Comparison of ENCODE assay signal across 20 mouse cellular contexts in the genomic region with DNA sequence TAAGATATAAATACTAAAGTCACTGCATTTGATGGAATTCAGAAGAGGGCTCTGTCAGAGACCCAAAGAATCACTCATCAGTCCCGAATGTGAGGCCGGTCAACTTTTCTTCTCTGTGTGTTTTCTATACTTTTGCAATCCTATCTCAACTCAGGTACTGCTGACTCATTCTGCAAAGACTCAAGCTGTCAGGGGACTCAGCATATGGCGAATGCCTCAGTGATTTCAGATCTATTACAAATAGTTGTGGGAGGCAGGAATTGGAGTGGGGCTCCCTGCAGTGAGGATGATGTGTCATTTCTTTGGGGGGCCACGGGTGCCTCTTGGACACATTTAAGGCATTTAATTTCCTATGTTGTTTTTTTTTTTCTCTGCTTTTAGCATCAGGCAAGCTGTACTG.
DNase-seq lines count a peak whose midpoint lies in the region; ATAC-seq and TF ChIP-seq lines count a peak whose summit lies in the region.
"Had no signal": no experiment of that assay in that cellular context is flagged by ENCODE, and none has a peak within 500 bp of the region (broad histone marks: within the 10 kb centered on the region; RNA-seq: fewer than 3 reads in every experiment).

No protein-coding gene starts in this region.

- WGBS in thymus, adult 2 months, result 94% methylated on average over 4 of the region's 4 CpGs
- whole genome bisulfite sequencing in forebrain, embryonic 15.5 days, result 67% methylated on average over 4 of the region's 4 CpGs

- no peaks in the 10 kb centered on the region for H3K4me1 ChIP-seq in thymus, adult 2 months (replicated peaks; ENCODE audit: control insufficient read depth, insufficient read depth, low read length)
- no peaks in the 10 kb centered on the region for H3K4me1 ChIP-seq in forebrain, embryonic 15.5 days
- H3K4me1 ChIP-seq: hindbrain, embryonic 13.5 days; intestine, embryonic 15.5 days; midbrain, embryonic 15.5 days had no signal

- H3K9me3 ChIP-seq in forebrain, embryonic 15.5 days, result no peaks in the 10 kb centered on the region
- H3K9me3 ChIP-seq: hindbrain, embryonic 13.5 days; intestine, embryonic 15.5 days; kidney, embryonic 15.5 days; midbrain, embryonic 15.5 days had no signal

- no peak for TF ChIP-seq CTCF in thymus, adult 2 months (IDR thresholded peaks at IDR 0.05; ENCODE audit: borderline replicate concordance, control insufficient read depth, extremely low read depth, insufficient read depth, low read length, poor library complexity)

- no peak overlapping the region for H3K4me3 ChIP-seq in thymus, adult 2 months (ENCODE audit: control insufficient read depth, insufficient read depth, low read length)
- no peak overlapping the region for H3K4me3 ChIP-seq in forebrain, embryonic 15.5 days
- H3K4me3 ChIP-seq: hindbrain, embryonic 13.5 days; intestine, embryonic 15.5 days; kidney, embryonic 15.5 days; midbrain, embryonic 15.5 days had no signal

- ATAC-seq in forebrain, embryonic 15.5 days (replicated peaks), result no peak
- ATAC-seq: forebrain, embryonic 14.5 days; intestine, embryonic 15.5 days; midbrain, embryonic 15.5 days had no signal

- no peak overlapping the region for H3K9ac ChIP-seq in forebrain, embryonic 15.5 days (replicated peaks)
- H3K9ac ChIP-seq: hindbrain, embryonic 13.5 days; intestine, embryonic 15.5 days; kidney, embryonic 15.5 days; midbrain, embryonic 15.5 days had no signal

- H3K27me3 ChIP-seq in thymus, adult 2 months (ENCODE audit: control insufficient read depth, insufficient read depth, low read length), result no peaks in the 10 kb centered on the region
- no peaks in the 10 kb centered on the region for H3K27me3 ChIP-seq in forebrain, embryonic 15.5 days
- H3K27me3 ChIP-seq: intestine, embryonic 15.5 days had no signal

- no peak for TF ChIP-seq POLR2A in thymus, adult 2 months (IDR thresholded peaks at IDR 0.05; ENCODE audit: control insufficient read depth, extremely low read depth, insufficient read depth, low read length, poor library complexity)

- H3K36me3 ChIP-seq in thymus, adult 2 months (ENCODE audit: control insufficient read depth, insufficient read depth, low read length), result no peaks in the 10 kb centered on the region
- H3K36me3 ChIP-seq in forebrain, embryonic 15.5 days, result no peaks in the 10 kb centered on the region
- H3K36me3 ChIP-seq: hindbrain, embryonic 13.5 days; intestine, embryonic 15.5 days; kidney, embryonic 15.5 days; midbrain, embryonic 15.5 days had no signal

- no peak overlapping the region for H3K27ac ChIP-seq in thymus, adult 2 months (ENCODE audit: control insufficient read depth, insufficient read depth, low read length)
- no peak overlapping the region for H3K27ac ChIP-seq in forebrain, embryonic 15.5 days (replicated peaks)
- H3K27ac ChIP-seq: hindbrain, embryonic 13.5 days; intestine, embryonic 15.5 days; kidney, embryonic 15.5 days; macrophage; midbrain, embryonic 15.5 days had no signal

- peak; percentile 22 to 25 for DNase-seq in frontal cortex, postnatal 36 days (ENCODE audit: low spot score in 2 of 2)
- DNase-seq in frontal cortex, postnatal 25 days (ENCODE audit: low spot score in 2 of 2), result no peak
- peak; percentile 21 for DNase-seq in right cerebral cortex, postnatal 25 days
- DNase-seq in right cerebral cortex, postnatal 14 days, result no peak
- DNase-seq in cerebellum, postnatal 25 days, result peak; percentile 7 to 37
- DNase-seq in telencephalon, adult 2 months (ENCODE audit: low read depth, low spot score), result peak; percentile 22
- no peak for DNase-seq in thymus, adult 2 months
- DNase-seq: adrenal gland, adult 8-10 months; embryo, embryonic 11 days; gastrocnemius, postnatal 14 days; liver; lung, adult 18-20 months; thymus, postnatal 36 days had no signal

- H3K4me2 ChIP-seq in forebrain, embryonic 15.5 days (replicated peaks), result no peak overlapping the region
- H3K4me2 ChIP-seq: hindbrain, embryonic 13.5 days; intestine, embryonic 15.5 days; kidney, embryonic 15.5 days; midbrain, embryonic 15.5 days had no signal

Comparison
In these comparisons a context has a peak if more than half of its experiments do, and no peak if none do; other contexts are left out.
1. DNase-seq: peak in frontal cortex, postnatal 36 days (2 of 2), right cerebral cortex, postnatal 25 days (single experiment), cerebellum, postnatal 25 days (2 of 2) and telencephalon, adult 2 months (single experiment); none in frontal cortex, postnatal 25 days (0 of 2), right cerebral cortex, postnatal 14 days (single experiment) and thymus, adult 2 months (single experiment).